Mouse (Mus musculus) heart, postnatal 0 days (tissue): ENCODE measurements around the gene Ndufaf8.

Experiments used
- CTCF ChIP-seq: IDR thresholded peaks from 2 replicates; pipeline ENCODE4 v1.5.1; 2016; ENCODE audit warnings: antibody characterized with exemption, control low read depth, low read depth
- EP300 ChIP-seq: IDR thresholded peaks from 2 replicates; pipeline ENCODE4 v1.6.1; 2016; ENCODE audit warnings: antibody characterized with exemption, low read depth

DNA sequence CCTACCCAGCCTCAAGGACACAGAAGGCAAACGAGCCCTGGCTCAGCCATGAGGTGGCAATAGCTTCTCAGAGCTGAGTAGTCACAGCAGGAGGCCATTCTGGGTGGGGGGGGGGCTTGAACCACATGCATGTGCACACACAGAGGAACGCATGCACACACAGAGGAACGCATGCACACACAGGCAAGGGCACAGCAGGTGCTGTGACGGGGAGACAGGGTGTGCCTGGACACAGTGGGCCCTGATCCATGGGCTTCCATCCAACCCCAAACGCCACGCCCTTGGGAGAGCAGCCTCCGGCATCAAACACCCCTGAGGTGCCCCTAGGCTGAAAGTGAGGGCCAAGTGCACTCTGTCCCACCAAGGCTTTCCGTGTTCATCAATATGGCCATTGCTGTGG, 37.5 kb downstream of the Ndufaf8 start:
- TF ChIP-seq CTCF (no peak), EP300 (no peak)
